Mouse (Mus musculus): ENCODE data around the gene Zfp697.
"Not testable (repeated sequence)": the region's sequence is repeated elsewhere in the genome, so short reads cannot be mapped to it uniquely, and the experiment has no call there.

- TF ChIP-seq CTCF, EP300 (IDR thresholded peaks at IDR 0.05; ENCODE audit: low read depth): not testable (repeated sequence)
Observed at GRCm38 (mm10) chr3:98563831-98564230, 181.6 kb downstream of the Zfp697 start.

Data from liver, embryonic 14.5 days (tissue).